Mouse (Mus musculus): ENCODE measurements around the gene 4930595D18Rik. TPM values are rescaled to one million over a fixed set of nuclear protein-coding genes. Genes with fewer than 3 reads are reported as not detected.

Gene 4930595D18Rik
- polyA plus RNA-seq (2012; ENCODE audit: insufficient read depth, insufficient read length, missing spikeins): not detected in 2 replicates

DNA sequence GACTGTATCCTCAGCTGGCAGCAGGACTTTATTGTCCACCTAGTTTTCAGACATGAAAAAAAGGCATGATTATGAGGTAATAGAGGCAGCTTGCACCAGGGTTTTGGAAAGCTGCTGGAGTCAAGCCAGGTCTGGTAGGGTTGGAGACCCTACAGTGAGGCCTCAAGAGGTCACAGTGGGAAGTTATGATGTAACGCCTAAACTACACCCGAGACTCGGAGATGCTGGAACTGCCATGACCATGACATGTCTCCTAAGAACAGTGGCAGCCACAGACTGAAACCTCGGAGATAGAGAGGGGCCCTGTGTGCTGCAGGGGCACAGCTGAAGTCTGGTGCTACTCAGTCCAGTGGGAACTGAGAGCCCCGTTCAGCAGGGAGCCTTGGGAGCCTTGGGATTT, at the start of gene 4930595D18Rik:
Gene 4930595D18Rik, minus strand, starts transcription at position 16 of the 400 bp plus-strand sequence.
- Histone ChIP-seq H3K27ac (ENCODE audit: insufficient read depth, low read depth, low read length) (no peak within 1 kb of the TSS), H3K4me1 (ENCODE audit: control insufficient read depth, insufficient read depth, low read length) (peaks cover 41% of the 10 kb centered on the region), H3K4me3 (ENCODE audit: insufficient read depth, low read length) (no peak within 1 kb of the TSS)
- no peak for TF ChIP-seq POLR2A (IDR thresholded peaks at IDR 0.05; ENCODE audit: borderline replicate concordance, low read depth, low read length)
- TF ChIP-seq CTCF (IDR thresholded peaks at IDR 0.05; ENCODE audit: low read depth, low read length): no peak

DNA sequence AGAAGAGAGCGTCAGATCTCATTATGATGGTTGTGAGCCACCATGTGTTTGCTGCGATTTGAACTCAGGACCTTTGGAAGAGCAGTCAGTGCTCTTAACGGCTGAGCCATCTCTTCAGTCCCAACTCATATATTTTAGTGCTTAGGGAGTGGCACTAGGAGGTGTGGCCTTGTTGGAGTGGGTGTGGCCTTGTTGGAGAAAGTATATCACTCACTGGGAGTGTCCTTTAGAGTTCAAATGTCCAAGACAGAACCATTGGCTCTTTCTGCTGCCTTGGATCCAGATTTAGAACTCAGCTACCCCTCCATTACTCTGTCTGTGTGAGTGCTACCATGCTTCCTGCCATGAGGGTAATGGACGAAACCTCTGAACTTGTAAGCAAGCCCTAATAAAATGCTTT, 49.5 kb upstream of the 4930595D18Rik start:
- no peak overlapping the region for H3K4me3 ChIP-seq (ENCODE audit: insufficient read depth, low read length)
- no peak overlapping the region for H3K27ac ChIP-seq (ENCODE audit: insufficient read depth, low read depth, low read length)
- H3K4me1 ChIP-seq (ENCODE audit: control insufficient read depth, insufficient read depth, low read length): peaks cover 6% of the 10 kb centered on the region
- TF ChIP-seq POLR2A (IDR thresholded peaks at IDR 0.05; ENCODE audit: borderline replicate concordance, low read depth, low read length): no peak
- no peak for TF ChIP-seq CTCF (IDR thresholded peaks at IDR 0.05; ENCODE audit: low read depth, low read length)

- Histone ChIP-seq H3K27ac (ENCODE audit: insufficient read depth, low read depth, low read length) (no peak overlapping the region), H3K4me3 (ENCODE audit: insufficient read depth, low read length) (no peak overlapping the region), H3K4me1 (ENCODE audit: control insufficient read depth, insufficient read depth, low read length) (peaks cover 6% of the 10 kb centered on the region)
- TF ChIP-seq CTCF (IDR thresholded peaks at IDR 0.05; ENCODE audit: low read depth, low read length) (no peak), POLR2A (IDR thresholded peaks at IDR 0.05; ENCODE audit: borderline replicate concordance, low read depth, low read length) (no peak)
Observed at GRCm38 (mm10) chr12:111230793-111231192, 46.5 kb upstream of the 4930595D18Rik start.

GRCm38 (mm10) chr12:111228488-111228887, 44.2 kb upstream of the 4930595D18Rik start:
- H3K27ac ChIP-seq (ENCODE audit: insufficient read depth, low read depth, low read length): no peak overlapping the region
- no peak for TF ChIP-seq CTCF (IDR thresholded peaks at IDR 0.05; ENCODE audit: low read depth, low read length)
- no peak for TF ChIP-seq POLR2A (IDR thresholded peaks at IDR 0.05; ENCODE audit: borderline replicate concordance, low read depth, low read length)
- peaks cover 9% of the 10 kb centered on the region for H3K4me1 ChIP-seq (ENCODE audit: control insufficient read depth, insufficient read depth, low read length)
- H3K4me3 ChIP-seq (ENCODE audit: insufficient read depth, low read length): no peak overlapping the region

- H3K27ac ChIP-seq (ENCODE audit: insufficient read depth, low read depth, low read length): no peak overlapping the region
- peaks cover 9% of the 10 kb centered on the region for H3K4me1 ChIP-seq (ENCODE audit: control insufficient read depth, insufficient read depth, low read length)
- no peak overlapping the region for H3K4me3 ChIP-seq (ENCODE audit: insufficient read depth, low read length)
- no peak for TF ChIP-seq CTCF (IDR thresholded peaks at IDR 0.05; ENCODE audit: low read depth, low read length)
Observed at GRCm38 (mm10) chr12:111227410-111227809, 43.1 kb upstream of the 4930595D18Rik start.

- Histone ChIP-seq H3K4me3 (ENCODE audit: insufficient read depth, low read length) (no peak overlapping the region), H3K4me1 (ENCODE audit: control insufficient read depth, insufficient read depth, low read length) (peaks cover 2% of the 10 kb centered on the region), H3K27ac (ENCODE audit: insufficient read depth, low read depth, low read length) (no peak overlapping the region)
- no peak for TF ChIP-seq CTCF (IDR thresholded peaks at IDR 0.05; ENCODE audit: low read depth, low read length)
Observed at GRCm38 (mm10) chr12:111225197-111225780, 41.0 kb upstream of the 4930595D18Rik start.

- TF ChIP-seq CTCF (IDR thresholded peaks at IDR 0.05; ENCODE audit: low read depth, low read length): no peak
- no peak for TF ChIP-seq POLR2A (IDR thresholded peaks at IDR 0.05; ENCODE audit: borderline replicate concordance, low read depth, low read length)
- Histone ChIP-seq H3K4me3 (ENCODE audit: insufficient read depth, low read length) (no peak overlapping the region), H3K4me1 (ENCODE audit: control insufficient read depth, insufficient read depth, low read length) (0 out of 2 replicates have a peak, but pooled peaks cover under 1% of the 10 kb centered on the region), H3K27ac (ENCODE audit: insufficient read depth, low read depth, low read length) (no peak overlapping the region)
Observed at GRCm38 (mm10) chr12:111218867-111219266, 34.6 kb upstream of the 4930595D18Rik start.

DNA sequence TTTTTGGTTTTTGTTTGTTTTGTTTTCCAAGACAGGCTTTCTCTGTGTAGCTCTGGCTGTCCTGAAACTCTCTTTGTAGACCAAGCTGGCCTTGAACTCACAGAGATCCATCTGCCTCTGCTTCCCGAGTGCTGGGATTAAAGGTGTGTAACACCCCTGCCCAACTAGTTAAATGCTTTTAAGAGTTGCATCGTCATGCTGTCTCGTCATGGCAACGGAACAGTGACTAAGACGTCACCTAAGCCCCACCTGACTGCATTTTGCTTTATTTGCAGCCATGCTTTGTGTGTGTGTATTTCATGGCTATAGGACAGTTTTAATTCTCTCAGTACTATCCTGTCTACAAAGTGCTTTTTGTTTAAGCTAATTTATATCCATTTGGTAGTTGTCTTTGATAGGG, 27.4 kb upstream of the 4930595D18Rik start:
- Histone ChIP-seq H3K4me3 (ENCODE audit: insufficient read depth, low read length) (no peak overlapping the region), H3K4me1 (ENCODE audit: control insufficient read depth, insufficient read depth, low read length) (peaks cover 2% of the 10 kb centered on the region; the same call in 1 of the 2 replicates), H3K27ac (ENCODE audit: insufficient read depth, low read depth, low read length) (no peak overlapping the region)
- TF ChIP-seq CTCF (IDR thresholded peaks at IDR 0.05; ENCODE audit: low read depth, low read length) (no peak), POLR2A (IDR thresholded peaks at IDR 0.05; ENCODE audit: borderline replicate concordance, low read depth, low read length) (no peak)

- Histone ChIP-seq H3K4me3 (ENCODE audit: insufficient read depth, low read length) (no peak overlapping the region), H3K27ac (ENCODE audit: insufficient read depth, low read depth, low read length) (no peak overlapping the region), H3K4me1 (ENCODE audit: control insufficient read depth, insufficient read depth, low read length) (peaks cover 2% of the 10 kb centered on the region; the same call in 1 of the 2 replicates)
- TF ChIP-seq CTCF (IDR thresholded peaks at IDR 0.05; ENCODE audit: low read depth, low read length): no peak
- no peak for TF ChIP-seq POLR2A (IDR thresholded peaks at IDR 0.05; ENCODE audit: borderline replicate concordance, low read depth, low read length)
Observed at GRCm38 (mm10) chr12:111207641-111208040, 23.4 kb upstream of the 4930595D18Rik start.

- no peak overlapping the region for H3K27ac ChIP-seq (ENCODE audit: insufficient read depth, low read depth, low read length)
- TF ChIP-seq CTCF (IDR thresholded peaks at IDR 0.05; ENCODE audit: low read depth, low read length) (no peak), POLR2A (IDR thresholded peaks at IDR 0.05; ENCODE audit: borderline replicate concordance, low read depth, low read length) (no peak)
- H3K4me1 ChIP-seq (ENCODE audit: control insufficient read depth, insufficient read depth, low read length): no peaks in the 10 kb centered on the region
- H3K4me3 ChIP-seq (ENCODE audit: insufficient read depth, low read length): no peak overlapping the region
Observed at GRCm38 (mm10) chr12:111203945-111204344, 19.7 kb upstream of the 4930595D18Rik start.

Measured in bone marrow macrophage, adult 2 months (primary cell).